Mouse (Mus musculus): ENCODE measurements around the gene Rnd2. TPM values are rescaled to one million over a fixed set of nuclear protein-coding genes. Genes with fewer than 3 reads are reported as not detected.
"Not testable (repeated sequence)": the region's sequence is repeated elsewhere in the genome, so short reads cannot be mapped to it uniquely, and the experiment has no call there.

Gene Rnd2
- total RNA-seq, 1 experiment from 2014 or later: 11.1 TPM

GRCm38 (mm10) chr11:101468731-101469130 is 3.9 kb downstream of the Rnd2 start:
- no peak for DNase-seq

GRCm38 (mm10) chr11:101469155-101469554 is 4.4 kb downstream of the Rnd2 start:
- no peak for DNase-seq

GRCm38 (mm10) chr11:101470206-101470605 is 5.4 kb downstream of the Rnd2 start:
- DNase-seq: no peak

GRCm38 (mm10) chr11:101471926-101472325 is 7.1 kb downstream of the Rnd2 start:
- DNase-seq: no peak

- no peak for DNase-seq
Observed at GRCm38 (mm10) chr11:101472336-101472735, 7.5 kb downstream of the Rnd2 start.

- not testable (repeated sequence) for DNase-seq
Observed at GRCm38 (mm10) chr11:101473686-101474085, 8.9 kb downstream of the Rnd2 start.

- DNase-seq: no peak
Observed at GRCm38 (mm10) chr11:101474298-101474697, 9.5 kb downstream of the Rnd2 start.

- DNase-seq: not testable (repeated sequence)
Observed at GRCm38 (mm10) chr11:101476361-101476760, 11.6 kb downstream of the Rnd2 start.

GRCm38 (mm10) chr11:101477194-101477551 is 12.4 kb downstream of the Rnd2 start:
- no peak for DNase-seq

GRCm38 (mm10) chr11:101477552-101478211 is 12.9 kb downstream of the Rnd2 start:
- no peak for DNase-seq

GRCm38 (mm10) chr11:101479171-101479635 is 14.4 kb downstream of the Rnd2 start:
- DNase-seq: no peak

GRCm38 (mm10) chr11:101480912-101481311 is 16.1 kb downstream of the Rnd2 start:
- DNase-seq: no peak

- no peak for DNase-seq
Observed at GRCm38 (mm10) chr11:101483804-101484203, 19.0 kb downstream of the Rnd2 start.

- DNase-seq: no peak
Observed at GRCm38 (mm10) chr11:101484245-101484644, 19.4 kb downstream of the Rnd2 start.

GRCm38 (mm10) chr11:101484814-101485213 is 20.0 kb downstream of the Rnd2 start:
- no peak for DNase-seq

- DNase-seq: no peak
Observed at GRCm38 (mm10) chr11:101485509-101486028, 20.8 kb downstream of the Rnd2 start.

GRCm38 (mm10) chr11:101486126-101486525 is 21.3 kb downstream of the Rnd2 start:
- DNase-seq: no peak

GRCm38 (mm10) chr11:101506269-101506780 is 41.5 kb downstream of the Rnd2 start:
- DNase-seq: no peak

GRCm38 (mm10) chr11:101507090-101507489 is 42.3 kb downstream of the Rnd2 start:
- no peak for DNase-seq

- peak; percentile 17 for DNase-seq
Observed at GRCm38 (mm10) chr11:101518937-101519336, 54.1 kb downstream of the Rnd2 start.

GRCm38 (mm10) chr11:101519364-101519763 is 54.6 kb downstream of the Rnd2 start:
- no peak for DNase-seq

All from adrenal gland, postnatal 25 days (tissue).